Mouse (Mus musculus) liver, embryonic 12.5 days (tissue): ENCODE data around the gene Tmem179. TPM values are rescaled to one million over a fixed set of nuclear protein-coding genes. Genes with fewer than 3 reads are reported as not detected.

Source experiments
- ATAC-seq: fragments of 200-750 bp; cut with Nextera tagmentation; 2 replicates; pipeline ENCODE4 v1.8.0; 2017; ENCODE audit warnings: moderate number of reproducible peaks, mild to moderate bottlenecking, moderate library complexity
- H3K27ac ChIP-seq: fragments of 300-500 bp; sonication (generic); 2 replicates; pipeline ENCODE4 v1.5.1; 2016; ENCODE audit warnings: mild to moderate bottlenecking
- H3K27me3 ChIP-seq: fragments of 300-500 bp; sonication (generic); replicated peaks from 2 replicates; pipeline ENCODE4 v1.6.1; 2016; ENCODE audit warnings: mild to moderate bottlenecking, moderate library complexity
- H3K36me3 ChIP-seq: fragments of 300-500 bp; sonication (generic); 2 replicates; pipeline ENCODE4 v1.6.1; 2016; ENCODE audit warnings: mild to moderate bottlenecking, moderate library complexity
- H3K4me1 ChIP-seq: fragments of 300-500 bp; sonication (generic); 2 replicates; pipeline ENCODE4 v1.6.1; 2016
- H3K4me2 ChIP-seq: fragments of 300-500 bp; sonication (generic); 2 replicates; pipeline ENCODE4 v1.6.1; 2016; ENCODE audit warnings: mild to moderate bottlenecking, moderate library complexity
- H3K4me3 ChIP-seq: fragments of 300-500 bp; sonication (generic); 2 replicates; pipeline ENCODE4 v1.5.1; 2016; ENCODE audit warnings: mild to moderate bottlenecking, moderate library complexity
- H3K9ac ChIP-seq: fragments of 300-500 bp; sonication (generic); 2 replicates; pipeline ENCODE4 v1.6.1; 2016; ENCODE audit warnings: mild to moderate bottlenecking, moderate library complexity
- H3K9me3 ChIP-seq: fragments of 300-500 bp; sonication (generic); replicated peaks from 2 replicates; pipeline ENCODE4 v1.6.1; 2016; ENCODE audit warnings: mild to moderate bottlenecking, moderate library complexity
- WGBS: fragments of 180-500 bp; shearing (Covaris S2); methylation state at CpG from one replicate; pipeline ENCODE4 v1.1.7; 2016; ENCODE audit not compliant: insufficient replicate concordance; 5-methylcytosine and 5-hydroxymethylcytosine counted together
- polyA plus RNA-seq: library from polyadenylated mRNA; unstranded; fragments of >200 nt; fragmentation: Nextera tagmentation; extraction: Ambion mirVana; gene quantifications from 2 replicates; pipeline ENCODE4 v1.2.1, GENCODE M21; 2016

Tmem179 gene
- 0.31 and 0.38 TPM in 2 replicates for polyA plus RNA-seq

GRCm38 (mm10) chr12:112516697-112517337 lies at the start of gene Tmem179:
Gene Tmem179, minus strand, starts transcription at chr12:112516747.
- H3K4me2 ChIP-seq: peak within 1 kb of the TSS; percentile 29
- peak; percentile 40; the same call in 1 of the 2 replicates for ATAC-seq
- WGBS: 13% methylated on average over 14 of the region's 14 CpGs

GRCm38 (mm10) chr12:112563011-112563410 lies 46.5 kb upstream of the Tmem179 start:
- no peaks in the 10 kb centered on the region for H3K9me3 ChIP-seq
- H3K4me3 ChIP-seq: no peak overlapping the region
- ATAC-seq: no peak
- no peaks in the 10 kb centered on the region for H3K4me1 ChIP-seq
- WGBS: 65% methylated on average over 6 of the region's 6 CpGs
- H3K27me3 ChIP-seq: 0 out of 2 replicates have a peak, but pooled peaks cover 2% of the 10 kb centered on the region
- H3K9ac ChIP-seq: no peak overlapping the region
- no peak overlapping the region for H3K4me2 ChIP-seq
- H3K36me3 ChIP-seq: no peaks in the 10 kb centered on the region
- H3K27ac ChIP-seq: no peak overlapping the region

More at GRCm38 (mm10) chr12:112516697-112517337, at the start of gene Tmem179:
- Histone ChIP-seq H3K36me3 (no peaks in the 10 kb centered on the region), H3K9me3 (no peaks in the 10 kb centered on the region), H3K4me1 (peaks cover 27% of the 10 kb centered on the region), H3K27me3 (peaks cover 22% of the 10 kb centered on the region; the same call in 1 of the 2 replicates), H3K4me3 (no peak within 1 kb of the TSS), H3K9ac (no peak within 1 kb of the TSS), H3K27ac (peak within 1 kb of the TSS; percentile 54; the same call in 1 of the 2 replicates)

GRCm38 (mm10) chr12:112562462-112562861 lies 45.9 kb upstream of the Tmem179 start:
- Histone ChIP-seq H3K27ac (no peak overlapping the region), H3K9me3 (no peaks in the 10 kb centered on the region), H3K4me3 (no peak overlapping the region), H3K36me3 (no peaks in the 10 kb centered on the region), H3K27me3 (no peaks in the 10 kb centered on the region), H3K4me2 (no peak overlapping the region), H3K9ac (no peak overlapping the region), H3K4me1 (no peaks in the 10 kb centered on the region)
- WGBS: 54% methylated on average over 5 of the region's 5 CpGs
- ATAC-seq: no peak

- Histone ChIP-seq H3K27ac (no peak overlapping the region), H3K4me3 (no peak overlapping the region), H3K36me3 (no peaks in the 10 kb centered on the region), H3K9ac (no peak overlapping the region), H3K4me2 (no peak overlapping the region), H3K4me1 (no peaks in the 10 kb centered on the region), H3K27me3 (no peaks in the 10 kb centered on the region), H3K9me3 (no peaks in the 10 kb centered on the region)
- no peak for ATAC-seq
- WGBS: 63% methylated on average over 3 of the region's 3 CpGs
Measured at GRCm38 (mm10) chr12:112561163-112561562, 44.6 kb upstream of the Tmem179 start.

- ATAC-seq: peak; percentile 55
- 51% methylated on average over 5 of the region's 5 CpGs for WGBS
- H3K27ac ChIP-seq: no peak overlapping the region
Measured at GRCm38 (mm10) chr12:112560176-112560797, 43.7 kb upstream of the Tmem179 start.

GRCm38 (mm10) chr12:112559671-112560070 lies 43.1 kb upstream of the Tmem179 start:
- Histone ChIP-seq H3K4me1 (no peaks in the 10 kb centered on the region), H3K9me3 (no peaks in the 10 kb centered on the region), H3K27ac (no peak overlapping the region), H3K4me2 (no peak overlapping the region), H3K27me3 (0 out of 2 replicates have a peak, but pooled peaks cover 6% of the 10 kb centered on the region), H3K4me3 (no peak overlapping the region), H3K36me3 (no peaks in the 10 kb centered on the region), H3K9ac (no peak overlapping the region)
- ATAC-seq: no peak
- 62% methylated on average over 6 of the region's 6 CpGs for WGBS

More at GRCm38 (mm10) chr12:112560176-112560797, 43.7 kb upstream of the Tmem179 start:
- Histone ChIP-seq H3K4me2 (no peak overlapping the region), H3K4me3 (no peak overlapping the region), H3K9ac (no peak overlapping the region), H3K4me1 (no peaks in the 10 kb centered on the region), H3K36me3 (no peaks in the 10 kb centered on the region), H3K27me3 (0 out of 2 replicates have a peak, but pooled peaks cover 6% of the 10 kb centered on the region), H3K9me3 (no peaks in the 10 kb centered on the region)

DNA sequence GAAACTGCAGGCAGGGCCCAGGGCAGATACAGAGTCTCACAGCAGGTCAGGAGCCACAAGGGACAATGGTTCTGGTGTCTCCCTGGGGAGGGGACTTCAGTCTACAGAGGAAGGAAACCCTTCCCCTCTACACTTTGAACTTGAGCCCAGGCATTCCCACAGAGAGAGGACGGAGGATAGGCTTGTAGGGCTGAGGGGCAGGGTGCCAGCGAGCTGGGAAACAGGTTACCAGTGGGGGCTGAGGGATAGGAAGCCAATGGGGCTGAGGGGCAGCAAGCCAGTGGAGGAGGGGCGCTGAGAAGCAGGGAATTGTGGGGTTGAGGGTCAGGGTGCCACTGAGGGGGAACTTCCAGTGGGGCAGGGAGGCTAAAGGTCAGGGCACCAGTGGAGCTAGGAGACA lies 42.7 kb upstream of the Tmem179 start:
- Histone ChIP-seq H3K9me3 (no peaks in the 10 kb centered on the region), H3K4me3 (no peak overlapping the region), H3K9ac (no peak overlapping the region), H3K4me1 (no peaks in the 10 kb centered on the region), H3K27ac (no peak overlapping the region), H3K27me3 (0 out of 2 replicates have a peak, but pooled peaks cover 6% of the 10 kb centered on the region), H3K4me2 (no peak overlapping the region), H3K36me3 (no peaks in the 10 kb centered on the region)
- WGBS: 28% methylated on average over 3 of the region's 3 CpGs
- no peak for ATAC-seq

DNA sequence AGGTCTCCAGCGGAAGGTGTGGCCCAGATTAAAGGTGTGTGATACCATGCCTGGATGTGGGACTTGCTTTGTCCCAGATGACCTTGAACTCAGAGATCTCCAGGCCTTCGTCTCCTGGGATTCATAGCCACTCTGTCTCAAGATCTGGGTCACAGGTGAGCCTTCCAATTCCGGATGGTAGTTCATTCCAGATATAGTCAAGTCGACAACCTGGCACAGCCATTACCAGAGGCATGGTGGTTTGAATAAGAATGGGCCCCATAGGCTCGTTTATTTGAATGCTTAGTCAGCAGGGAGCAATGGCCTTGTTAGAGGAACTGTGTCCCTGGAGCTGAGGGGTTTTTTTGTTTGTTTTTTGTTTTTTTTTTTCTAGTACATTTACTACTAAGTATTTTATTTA lies 40.7 kb upstream of the Tmem179 start:
- no peak overlapping the region for H3K27ac ChIP-seq
- ATAC-seq: no peak
- 0 out of 2 replicates have a peak, but pooled peaks cover 6% of the 10 kb centered on the region for H3K27me3 ChIP-seq
- H3K9ac ChIP-seq: no peak overlapping the region
- H3K9me3 ChIP-seq: no peaks in the 10 kb centered on the region
- H3K4me3 ChIP-seq: no peak overlapping the region
- H3K36me3 ChIP-seq: no peaks in the 10 kb centered on the region
- no peak overlapping the region for H3K4me2 ChIP-seq
- 71% methylated on average over 5 of the region's 5 CpGs for WGBS
- H3K4me1 ChIP-seq: no peaks in the 10 kb centered on the region

DNA sequence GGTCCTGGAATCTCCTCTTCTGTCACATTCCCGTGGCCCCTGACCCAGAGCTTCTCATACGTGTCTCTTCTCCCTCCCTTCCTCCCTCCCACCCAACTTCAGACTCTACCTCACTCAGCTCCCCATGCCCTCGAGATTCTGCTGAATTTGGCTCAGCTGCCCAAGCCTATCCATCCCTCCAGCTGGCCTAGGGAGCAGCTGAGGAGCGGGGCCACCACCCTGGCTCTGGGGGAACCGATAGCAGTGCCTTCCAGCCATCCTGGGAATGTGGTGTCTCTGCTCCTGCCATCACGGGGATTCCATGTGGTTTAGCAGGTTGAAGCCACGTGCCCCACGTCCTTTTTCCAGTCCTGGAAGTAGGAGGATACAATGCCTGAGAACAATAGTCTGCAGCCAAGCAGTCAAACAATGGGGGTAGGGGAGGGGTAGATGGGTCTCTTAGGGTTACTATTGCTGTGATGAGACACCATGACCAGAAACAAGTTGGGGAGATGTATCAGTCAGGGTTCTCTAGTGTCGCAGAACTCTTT lies 40.0 kb upstream of the Tmem179 start:
- Histone ChIP-seq H3K36me3 (no peaks in the 10 kb centered on the region), H3K4me1 (no peaks in the 10 kb centered on the region), H3K4me2 (no peak overlapping the region), H3K9ac (no peak overlapping the region), H3K4me3 (no peak overlapping the region), H3K27ac (no peak overlapping the region), H3K9me3 (no peaks in the 10 kb centered on the region), H3K27me3 (0 out of 2 replicates have a peak, but pooled peaks cover 6% of the 10 kb centered on the region)
- no peak for ATAC-seq
- 51% methylated on average over 9 of the region's 9 CpGs for WGBS

DNA sequence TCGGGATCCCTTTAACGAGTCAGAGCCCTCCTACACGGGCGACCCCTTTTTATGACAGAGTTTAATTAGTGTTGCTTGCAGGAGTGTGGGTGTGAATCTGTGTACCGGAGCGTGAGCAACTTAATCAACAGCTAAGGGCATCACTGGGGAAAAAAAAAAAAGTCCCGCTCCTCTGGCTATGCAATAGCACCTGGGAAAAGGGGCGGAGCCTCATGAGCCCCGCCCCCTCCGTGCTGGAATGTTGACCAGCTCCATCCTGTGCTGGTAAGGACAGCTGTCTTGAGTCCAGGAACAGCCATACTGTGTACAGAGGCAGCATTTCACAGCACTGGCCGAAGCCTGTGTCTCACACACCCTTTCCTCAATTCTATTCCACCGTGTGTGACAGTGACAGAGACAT lies 38.4 kb upstream of the Tmem179 start:
- WGBS: 43% methylated on average over 12 of the region's 12 CpGs
- Histone ChIP-seq H3K27ac (no peak overlapping the region), H3K4me1 (no peaks in the 10 kb centered on the region), H3K9me3 (no peaks in the 10 kb centered on the region), H3K27me3 (0 out of 2 replicates have a peak, but pooled peaks cover 6% of the 10 kb centered on the region), H3K4me3 (no peak overlapping the region), H3K36me3 (no peaks in the 10 kb centered on the region), H3K4me2 (no peak overlapping the region), H3K9ac (no peak overlapping the region)
- no peak for ATAC-seq

DNA sequence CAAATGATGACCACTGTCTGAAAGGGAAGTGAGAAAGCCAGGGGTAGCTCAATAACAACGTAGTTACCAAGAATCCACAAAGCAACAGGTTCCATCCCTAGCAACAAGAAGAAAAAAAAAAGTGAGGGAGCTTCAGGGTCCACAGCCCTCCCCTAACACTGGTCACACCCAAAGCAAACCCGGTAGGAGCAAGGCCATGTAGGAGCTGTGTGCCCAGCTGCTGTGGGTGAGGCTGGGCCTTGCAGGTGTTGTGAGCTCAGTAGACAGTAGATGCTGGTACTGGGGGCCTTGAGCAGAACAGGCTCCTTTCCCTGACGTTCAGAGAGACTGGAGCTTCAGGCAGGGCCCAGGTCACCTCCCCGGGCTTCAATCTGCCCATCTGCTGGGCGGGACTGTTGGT lies 36.0 kb upstream of the Tmem179 start:
- H3K27me3 ChIP-seq: 0 out of 2 replicates have a peak, but pooled peaks cover 6% of the 10 kb centered on the region
- no peak for ATAC-seq
- no peak overlapping the region for H3K4me3 ChIP-seq
- H3K36me3 ChIP-seq: no peaks in the 10 kb centered on the region
- 48% methylated on average over 5 of the region's 5 CpGs for WGBS
- H3K9me3 ChIP-seq: no peaks in the 10 kb centered on the region
- H3K27ac ChIP-seq: no peak overlapping the region
- H3K4me2 ChIP-seq: no peak overlapping the region
- no peak overlapping the region for H3K9ac ChIP-seq
- H3K4me1 ChIP-seq: no peaks in the 10 kb centered on the region

DNA sequence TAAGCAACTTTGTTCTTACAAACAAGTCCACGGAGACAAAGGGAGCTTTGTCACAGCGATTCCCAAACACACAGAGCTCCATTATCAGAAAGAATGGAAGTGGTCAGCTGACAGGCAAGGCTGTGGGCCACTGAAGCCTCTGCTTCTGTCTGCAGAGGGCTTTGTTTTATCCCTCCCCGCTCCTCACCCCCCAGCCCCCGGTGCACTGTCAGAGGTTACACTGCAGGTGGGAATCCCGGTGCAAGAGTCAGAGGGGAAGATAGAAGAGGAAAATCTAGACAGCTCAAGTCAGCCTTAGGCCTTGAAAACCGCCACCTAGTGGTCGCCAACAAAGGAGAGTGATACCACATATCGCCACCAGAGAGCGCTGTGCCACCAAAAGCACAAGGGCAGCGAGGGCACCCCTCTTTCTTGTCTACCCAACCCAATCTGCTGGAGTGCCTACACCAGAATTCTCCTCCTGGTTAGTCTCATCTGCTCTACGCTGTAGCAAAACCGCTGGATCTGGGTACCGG lies 35.4 kb upstream of the Tmem179 start:
- 11% methylated on average over 13 of the region's 13 CpGs for WGBS
- H3K27ac ChIP-seq: no peak overlapping the region

More for the DNA sequence above, 35.4 kb upstream of the Tmem179 start:
- H3K4me1 ChIP-seq: no peaks in the 10 kb centered on the region
- 0 out of 2 replicates have a peak, but pooled peaks have one; percentile 30 for ATAC-seq
- no peak overlapping the region for H3K4me2 ChIP-seq
- no peaks in the 10 kb centered on the region for H3K9me3 ChIP-seq
- H3K27me3 ChIP-seq: 0 out of 2 replicates have a peak, but pooled peaks cover 6% of the 10 kb centered on the region
- no peaks in the 10 kb centered on the region for H3K36me3 ChIP-seq
- H3K4me3 ChIP-seq: no peak overlapping the region
- no peak overlapping the region for H3K9ac ChIP-seq
